Mouse (Mus musculus): ENCODE measurements around the gene Sln.

DNA sequence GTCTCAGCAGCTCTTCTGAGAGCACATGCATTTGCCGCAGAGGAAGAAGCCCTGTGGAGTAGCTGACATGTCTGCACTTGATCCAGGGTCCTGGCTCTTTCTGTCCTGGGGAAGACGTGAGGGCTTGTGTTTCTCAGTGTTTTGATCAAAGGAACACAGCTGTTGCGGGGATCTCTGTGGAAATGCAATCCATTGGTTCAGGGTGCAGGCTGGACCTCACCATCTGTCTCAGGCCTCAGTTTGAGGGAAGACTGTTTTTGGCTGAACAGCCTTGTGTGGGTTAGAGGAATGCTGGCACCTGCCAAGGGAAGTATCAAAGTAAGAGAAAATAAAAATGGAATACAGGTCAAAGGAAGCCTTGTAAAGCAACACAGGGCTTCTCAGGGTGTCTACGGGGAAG is 14.0 kb upstream of the Sln start:
- TF ChIP-seq CTCF (IDR thresholded peaks at IDR 0.05; ENCODE audit: control insufficient read depth, insufficient read depth, low read length), result no peak
- TF ChIP-seq POLR2A (IDR thresholded peaks at IDR 0.05; ENCODE audit: borderline replicate concordance, control insufficient read depth, low read depth, low read length), result no peak
